Mouse (Mus musculus): ENCODE results near the gene Tmem50b.
"Not testable (repeated sequence)": the region's sequence is repeated elsewhere in the genome, so short reads cannot be mapped to it uniquely, and the experiment has no call there.

Tmem50b gene

DNA sequence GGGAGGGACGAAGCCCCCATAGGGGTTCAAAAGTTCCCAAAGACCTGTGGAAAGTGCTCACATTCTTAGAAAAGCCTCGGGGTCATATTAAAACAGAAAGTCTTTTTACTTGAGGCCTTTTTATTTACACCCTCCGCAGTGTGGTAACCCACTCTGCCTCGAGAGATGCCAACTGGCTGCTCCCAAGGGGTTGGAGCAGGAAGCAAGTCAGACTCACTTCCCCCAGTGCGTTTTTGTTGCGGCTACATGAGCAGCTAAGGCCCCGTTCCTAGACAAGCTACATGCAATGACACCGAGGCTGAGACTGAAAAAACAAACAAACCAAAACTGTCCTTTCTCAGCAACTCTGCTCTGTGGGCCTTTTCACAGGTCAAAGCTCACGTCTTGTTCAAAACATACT, 59.1 kb downstream of the Tmem50b start:
- DNase-seq (ENCODE audit: inconsistent ontology term), result no peak

GRCm38 (mm10) chr16:91538051-91538450, 59.5 kb downstream of the Tmem50b start:
- no peak for DNase-seq (ENCODE audit: inconsistent ontology term)

DNA sequence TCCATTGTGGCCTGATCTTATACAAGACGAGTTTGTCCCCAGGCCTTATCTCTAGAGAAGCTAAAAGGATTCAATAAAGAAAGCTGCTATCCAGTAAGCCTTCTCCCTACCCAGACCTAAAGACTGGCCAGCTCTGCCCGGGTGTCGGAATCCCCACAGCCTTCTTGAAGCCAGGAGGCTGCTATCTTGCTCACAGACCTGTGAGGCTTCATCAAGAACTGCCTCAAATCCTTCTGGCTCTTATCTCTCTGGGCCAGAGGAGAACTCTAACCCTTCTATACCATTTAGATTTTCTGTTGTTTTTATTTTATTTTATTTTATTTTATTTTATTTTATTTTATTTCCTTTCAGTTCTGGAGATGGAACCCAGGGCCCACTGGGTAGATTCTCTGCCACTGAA, 60.5 kb downstream of the Tmem50b start:
- DNase-seq (ENCODE audit: inconsistent ontology term), result no peak

- DNase-seq (ENCODE audit: inconsistent ontology term), result no peak
Observed at GRCm38 (mm10) chr16:91536372-91536771, 61.2 kb downstream of the Tmem50b start.

DNA sequence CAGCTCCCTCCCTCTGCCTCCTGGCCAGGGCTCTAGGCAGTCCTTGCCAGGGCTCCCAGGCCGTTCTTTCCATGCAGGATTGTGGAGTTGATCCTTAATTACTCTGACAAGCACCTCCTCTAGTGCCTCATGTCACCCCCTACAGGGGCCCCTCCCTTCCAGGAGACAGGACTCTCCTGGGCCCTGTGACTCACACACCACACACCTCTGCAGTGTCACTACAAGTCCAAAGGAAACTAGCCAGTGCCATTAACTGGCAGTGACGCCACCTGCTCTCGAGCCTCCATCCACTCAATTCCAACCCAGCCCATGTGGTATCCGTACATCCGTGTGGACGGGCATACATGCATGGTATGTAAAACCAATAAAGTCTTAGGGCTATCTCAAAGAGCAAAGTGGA, 62.7 kb downstream of the Tmem50b start:
- DNase-seq (ENCODE audit: inconsistent ontology term), result no peak

DNA sequence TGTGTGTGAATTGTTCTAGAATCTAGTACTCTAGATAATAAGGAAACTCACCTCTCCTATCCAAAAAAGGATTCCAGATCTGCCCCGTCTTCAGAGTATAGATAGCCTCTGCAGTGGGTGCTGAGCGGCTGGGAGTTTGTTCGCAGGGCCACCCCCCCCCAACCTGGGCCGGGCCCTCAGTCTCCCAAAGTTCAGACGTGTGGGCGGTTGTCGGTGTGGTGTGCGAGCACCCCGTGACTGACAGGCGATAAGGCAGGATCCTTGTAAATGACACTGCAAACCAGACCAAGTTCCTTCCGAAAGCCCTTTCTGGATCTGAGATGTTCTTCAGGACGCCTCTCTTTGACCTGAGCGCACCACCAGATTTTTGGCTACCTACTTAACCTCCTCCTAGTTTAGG, 63.1 kb downstream of the Tmem50b start:
- DNase-seq (ENCODE audit: inconsistent ontology term), result peak; percentile 74

- no peak for DNase-seq (ENCODE audit: inconsistent ontology term)
Observed at GRCm38 (mm10) chr16:91533097-91534001, 64.3 kb downstream of the Tmem50b start.

- no peak for DNase-seq (ENCODE audit: inconsistent ontology term)
Observed at GRCm38 (mm10) chr16:91532429-91532828, 65.2 kb downstream of the Tmem50b start.

DNA sequence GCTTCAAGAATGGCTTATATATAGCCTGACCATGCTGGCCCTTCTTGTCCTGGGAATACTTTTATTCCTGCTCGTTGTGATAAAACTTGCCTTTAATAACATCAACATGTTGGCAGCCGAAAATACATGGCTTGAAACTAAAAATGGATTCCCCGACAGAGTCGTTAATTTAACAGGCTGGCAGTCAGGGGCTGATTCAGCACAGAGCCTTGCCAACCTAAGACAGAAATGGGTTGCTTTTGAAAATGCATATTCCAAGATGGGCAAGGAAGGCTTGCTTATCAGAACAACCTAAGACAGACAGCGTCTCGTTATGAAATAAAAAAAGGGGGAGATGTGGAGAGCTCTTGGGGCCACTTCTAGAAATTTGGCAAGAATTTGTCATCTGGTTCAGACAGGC, 65.7 kb downstream of the Tmem50b start:
- DNase-seq (ENCODE audit: inconsistent ontology term), result no peak

- DNase-seq (ENCODE audit: inconsistent ontology term), result not testable (repeated sequence)
Observed at GRCm38 (mm10) chr16:91530830-91531229, 66.8 kb downstream of the Tmem50b start.

DNA sequence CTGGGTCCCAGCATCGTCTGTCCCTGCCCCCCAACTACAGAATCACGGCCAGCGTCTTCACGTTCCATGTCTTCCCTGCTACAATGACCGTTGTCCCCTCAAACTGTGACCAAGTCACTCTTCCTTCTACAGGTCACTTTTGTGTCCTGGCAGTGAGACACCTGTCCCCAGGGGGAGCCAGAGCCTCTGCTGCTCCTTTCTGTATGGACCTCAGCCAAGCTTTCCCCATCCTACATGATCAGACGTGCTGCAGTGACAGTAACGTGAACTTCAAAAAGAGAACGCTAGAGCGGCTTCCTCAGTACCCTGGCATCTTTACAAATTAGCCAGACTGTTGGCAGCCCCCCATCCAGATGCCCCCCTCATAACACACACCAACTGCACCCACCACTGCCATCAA, 69.0 kb downstream of the Tmem50b start:
- DNase-seq (ENCODE audit: inconsistent ontology term), result no peak

GRCm38 (mm10) chr16:91527500-91527899, 70.1 kb downstream of the Tmem50b start:
- no peak for DNase-seq (ENCODE audit: inconsistent ontology term)

GRCm38 (mm10) chr16:91527051-91527450, 70.5 kb downstream of the Tmem50b start:
- no peak for DNase-seq (ENCODE audit: inconsistent ontology term)

- DNase-seq (ENCODE audit: inconsistent ontology term), result no peak
Observed at GRCm38 (mm10) chr16:91526274-91526673, 71.3 kb downstream of the Tmem50b start.

Measured in Muller cell, postnatal 12 days (primary cell).